In the genomic region with DNA sequence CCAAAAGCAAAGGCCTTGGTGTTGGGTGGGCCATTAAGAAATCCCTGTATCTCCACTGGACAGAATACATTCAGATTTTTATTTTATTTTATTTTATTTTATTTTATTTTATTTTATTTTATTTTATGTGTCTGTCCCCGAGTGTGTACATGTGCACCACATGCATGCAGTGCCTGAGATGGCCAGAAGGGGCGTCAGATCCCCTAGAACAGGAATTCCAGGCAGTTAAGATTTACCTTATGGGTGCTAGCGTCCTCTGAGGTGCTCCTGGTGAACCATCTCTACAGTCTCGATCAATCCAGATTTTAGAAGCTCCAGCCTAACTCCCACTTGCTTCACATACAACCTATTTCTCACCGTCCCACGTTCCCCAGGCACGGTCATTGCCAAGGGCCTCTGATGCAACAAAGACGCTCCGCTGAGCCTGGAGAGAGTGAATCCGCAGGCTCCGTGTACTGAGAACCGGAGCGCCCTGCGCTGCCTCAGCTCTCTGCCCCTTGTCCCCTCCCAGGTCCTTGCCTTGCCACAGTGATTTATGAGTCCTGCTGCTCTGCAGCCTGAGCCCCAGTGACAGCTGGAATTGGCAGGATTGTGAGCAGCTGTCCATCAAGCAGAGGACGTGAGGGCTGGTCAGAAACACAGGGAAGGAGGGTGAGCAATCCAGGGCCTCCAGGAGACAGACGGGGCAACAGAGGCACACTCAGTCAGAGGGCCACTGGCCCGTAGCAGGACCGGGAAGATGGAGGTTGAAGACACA, we compare ENCODE assay signal across 11 mouse cellular contexts. TPM values are rescaled to one million over a fixed set of nuclear protein-coding genes. Genes with fewer than 3 reads are reported as not detected.
A peak's percentile ranks its signal among the peaks of the same experiment; 100 is the strongest.
DNase-seq lines count a peak whose midpoint lies in the region; ATAC-seq and TF ChIP-seq lines count a peak whose summit lies in the region.
"Had no signal": no experiment of that assay in that cellular context is flagged by ENCODE, and none has a peak within 500 bp of the region (broad histone marks: within the 10 kb centered on the region; RNA-seq: fewer than 3 reads in every experiment).

No protein-coding gene starts in this region.

- no peak overlapping the region for H3K4me3 ChIP-seq in liver, embryonic 14.5 days (ENCODE audit: insufficient read depth in 1 of 2, low read depth in 2 of 2, low read length in 2 of 2)
- H3K4me3 ChIP-seq in limb, embryonic 13.5 days, result no peak overlapping the region
- no peak overlapping the region for H3K4me3 ChIP-seq in neural tube, embryonic 13.5 days
- no peak overlapping the region for H3K4me3 ChIP-seq in heart, embryonic 12.5 days
- H3K4me3 ChIP-seq: embryonic facial prominence, embryonic 13.5 days had no signal

- H3K36me3 ChIP-seq in liver, embryonic 14.5 days (replicated peaks; ENCODE audit: control insufficient read depth, insufficient read depth, low read depth), result no peaks in the 10 kb centered on the region
- no peaks in the 10 kb centered on the region for H3K36me3 ChIP-seq in limb, embryonic 13.5 days
- H3K36me3 ChIP-seq in neural tube, embryonic 13.5 days, result no peaks in the 10 kb centered on the region
- H3K36me3 ChIP-seq in heart, embryonic 12.5 days, result no peaks in the 10 kb centered on the region
- H3K36me3 ChIP-seq: embryonic facial prominence, embryonic 13.5 days had no signal

- no peak overlapping the region for H3K4me2 ChIP-seq in liver, embryonic 14.5 days (ENCODE audit: low read depth)
- H3K4me2 ChIP-seq in limb, embryonic 13.5 days (replicated peaks), result no peak overlapping the region
- no peak overlapping the region for H3K4me2 ChIP-seq in neural tube, embryonic 13.5 days
- H3K4me2 ChIP-seq in heart, embryonic 12.5 days, result no peak overlapping the region
- H3K4me2 ChIP-seq: embryonic facial prominence, embryonic 13.5 days had no signal

- TF ChIP-seq EP300 in liver, embryonic 14.5 days (IDR thresholded peaks at IDR 0.05; ENCODE audit: low read depth), result no peak

- WGBS in liver, embryonic 14.5 days (ENCODE audit: insufficient replicate concordance), result 64% methylated on average over 18 of the region's 18 CpGs
- WGBS in limb, embryonic 13.5 days, result 57% methylated on average over 18 of the region's 18 CpGs
- WGBS in neural tube, embryonic 13.5 days, result 22% methylated on average over 18 of the region's 18 CpGs
- WGBS in heart, embryonic 12.5 days, result 80% methylated on average over 18 of the region's 18 CpGs

- no peaks in the 10 kb centered on the region for H3K9me3 ChIP-seq in liver, embryonic 14.5 days (ENCODE audit: control insufficient read depth, low read length)
- no peaks in the 10 kb centered on the region for H3K9me3 ChIP-seq in limb, embryonic 13.5 days
- H3K9me3 ChIP-seq in neural tube, embryonic 13.5 days, result no peaks in the 10 kb centered on the region
- no peaks in the 10 kb centered on the region for H3K9me3 ChIP-seq in heart, embryonic 12.5 days (replicated peaks)
- H3K9me3 ChIP-seq: embryonic facial prominence, embryonic 13.5 days had no signal

- peak; percentile 16 for DNase-seq in adrenal gland, postnatal 10 days
- DNase-seq in adrenal gland, postnatal 14 days, result no peak
- no peak for DNase-seq in liver, embryonic 14.5 days (ENCODE audit: low read depth in 3 of 3, low spot score in 3 of 3)
- no peak for DNase-seq in liver
- no peak for DNase-seq in layer of hippocampus, postnatal 36 days
- DNase-seq: gastrocnemius, postnatal 14 days had no signal

- no peak overlapping the region for H3K27ac ChIP-seq in liver, embryonic 14.5 days
- no peak overlapping the region for H3K27ac ChIP-seq in limb, embryonic 13.5 days
- peak overlapping the region; percentile 91 for H3K27ac ChIP-seq in neural tube, embryonic 13.5 days (replicated peaks)
- H3K27ac ChIP-seq in heart, embryonic 12.5 days (ENCODE audit: poor library complexity, severe bottlenecking), result no peak overlapping the region
- H3K27ac ChIP-seq: embryonic facial prominence, embryonic 13.5 days; stomach, postnatal 0 days had no signal

- H3K9ac ChIP-seq in liver, embryonic 14.5 days (replicated peaks), result no peak overlapping the region
- H3K9ac ChIP-seq in limb, embryonic 13.5 days, result no peak overlapping the region
- 0 out of 2 replicates have a peak overlapping the region, but pooled peaks have one; percentile 31 for H3K9ac ChIP-seq in neural tube, embryonic 13.5 days
- H3K9ac ChIP-seq in heart, embryonic 12.5 days, result no peak overlapping the region
- H3K9ac ChIP-seq: embryonic facial prominence, embryonic 13.5 days had no signal

- H3K4me1 ChIP-seq in liver, embryonic 14.5 days (replicated peaks; ENCODE audit: control insufficient read depth in 2 of 2, insufficient read depth in 2 of 2, low read length in 1 of 2), result no peaks in the 10 kb centered on the region
- H3K4me1 ChIP-seq in limb, embryonic 13.5 days, result no peaks in the 10 kb centered on the region
- H3K4me1 ChIP-seq in neural tube, embryonic 13.5 days (replicated peaks), result peaks cover 78% of the 10 kb centered on the region
- no peaks in the 10 kb centered on the region for H3K4me1 ChIP-seq in heart, embryonic 12.5 days (replicated peaks)
- H3K4me1 ChIP-seq: embryonic facial prominence, embryonic 13.5 days had no signal

- no peak for ATAC-seq in liver, embryonic 14.5 days (ENCODE audit: insufficient read depth)
- peak; percentile 45; the same call in 1 of the 2 replicates for ATAC-seq in limb, embryonic 13.5 days (ENCODE audit: low FRiP score, low read depth)
- ATAC-seq in neural tube, embryonic 13.5 days (ENCODE audit: low read depth), result peak; percentile 48
- ATAC-seq in heart, embryonic 12.5 days (ENCODE audit: insufficient number of reproducible peaks, low FRiP score), result no peak

- no peaks in the 10 kb centered on the region for H3K27me3 ChIP-seq in liver, embryonic 14.5 days (ENCODE audit: control insufficient read depth, insufficient read depth, low read length)
- peaks cover 25% of the 10 kb centered on the region for H3K27me3 ChIP-seq in limb, embryonic 13.5 days
- no peaks in the 10 kb centered on the region for H3K27me3 ChIP-seq in neural tube, embryonic 13.5 days
- peaks cover 38% of the 10 kb centered on the region for H3K27me3 ChIP-seq in heart, embryonic 12.5 days (replicated peaks)

- peak; percentile 17 for TF ChIP-seq CTCF in liver, embryonic 14.5 days (IDR thresholded peaks at IDR 0.05; ENCODE audit: low read depth)

RNA-seq across cellular contexts. Expression of a gene that starts 46.9 kb away (rescaled TPM):
- 10 to 100 TPM; 17.6 to 18.5 TPM for total RNA-seq in adrenal gland, postnatal 10 days (2021)
- total RNA-seq in adrenal gland, postnatal 14 days (2021), result 20.0 and 21.8 TPM in 2 replicates
- 6.0 and 6.4 TPM in 2 replicates for polyA plus RNA-seq in liver, embryonic 14.5 days (2012; rRNA removed)
- 7.3 and 7.9 TPM in 2 replicates for polyA plus RNA-seq in liver, embryonic 14.5 days (2014; fragmentation: Nextera tagmentation; extraction: Ambion mirVana)
- 21.3 and 23.1 TPM in 2 replicates for polyA plus RNA-seq in limb, embryonic 13.5 days (2015; fragmentation: Nextera tagmentation; extraction: Ambion mirVana)
- polyA plus RNA-seq in neural tube, embryonic 13.5 days (2015; fragmentation: Nextera tagmentation; extraction: Ambion mirVana), result 15.0 and 19.0 TPM in 2 replicates
- total RNA-seq in layer of hippocampus, postnatal 36 days (2021), result 1 to 10 TPM; 7.9 to 8.4 TPM
- 21.6 and 22.3 TPM in 2 replicates for polyA plus RNA-seq in heart, embryonic 12.5 days (2016; fragmentation: Nextera tagmentation; extraction: Ambion mirVana)

RNA-seq across cellular contexts. Expression of a gene that starts 50.7 kb away (rescaled TPM):
- total RNA-seq in adrenal gland, postnatal 10 days (2021), result 10 to 100 TPM; 68.4 to 77.9 TPM
- total RNA-seq in adrenal gland, postnatal 14 days (2021), result 65.5 and 67.5 TPM in 2 replicates
- polyA plus RNA-seq in liver, embryonic 14.5 days (2012; rRNA removed), result 6.0 and 6.1 TPM in 2 replicates
- 9.4 and 11.2 TPM in 2 replicates for polyA plus RNA-seq in liver, embryonic 14.5 days (2014; fragmentation: Nextera tagmentation; extraction: Ambion mirVana)
- polyA plus RNA-seq in limb, embryonic 13.5 days (2015; fragmentation: Nextera tagmentation; extraction: Ambion mirVana), result 15.8 and 16.5 TPM in 2 replicates
- 21.4 and 23.0 TPM in 2 replicates for polyA plus RNA-seq in neural tube, embryonic 13.5 days (2015; fragmentation: Nextera tagmentation; extraction: Ambion mirVana)
- 10 to 100 TPM; 80.7 to 85.9 TPM for total RNA-seq in layer of hippocampus, postnatal 36 days (2021)
- 21.8 and 23.1 TPM in 2 replicates for polyA plus RNA-seq in heart, embryonic 12.5 days (2016; fragmentation: Nextera tagmentation; extraction: Ambion mirVana)

Comparison
In these comparisons a context has a peak if more than half of its experiments do, and no peak if none do; other contexts are left out.
1. ATAC-seq: peak in limb, embryonic 13.5 days (single experiment) and neural tube, embryonic 13.5 days (single experiment); none in liver, embryonic 14.5 days (single experiment) and heart, embryonic 12.5 days (single experiment).